Mouse (Mus musculus) forebrain, embryonic 16.5 days (tissue): ENCODE measurements around the gene Draxin. TPM values are rescaled to one million over a fixed set of nuclear protein-coding genes. Genes with fewer than 3 reads are reported as not detected.
"Not testable (repeated sequence)": the region's sequence is repeated elsewhere in the genome, so short reads cannot be mapped to it uniquely, and the experiment has no call there.

ENCODE experiments used
- ATAC-seq: fragments of 200-750 bp; cut with Nextera tagmentation; 2 replicates; pipeline ENCODE4 v1.8.0; 2017; ENCODE audit warnings: mild to moderate bottlenecking, moderate library complexity
- H3K27ac ChIP-seq: fragments of 300-500 bp; sonication (generic); 2 replicates; pipeline ENCODE4 v1.5.1; 2014; ENCODE audit warnings: low read length, control low read depth
- H3K27me3 ChIP-seq: fragments of 300-500 bp; sonication (generic); replicated peaks from 2 replicates; pipeline ENCODE4 v1.6.1; 2014; ENCODE audit warnings: low read length; ENCODE audit not compliant: control insufficient read depth, insufficient read depth
- H3K36me3 ChIP-seq: fragments of 300-500 bp; sonication (generic); 2 replicates; pipeline ENCODE4 v1.6.1; 2014; ENCODE audit not compliant: control insufficient read depth, insufficient read depth
- H3K4me1 ChIP-seq: fragments of 300-500 bp; sonication (generic); replicated peaks from 2 replicates; pipeline ENCODE4 v1.6.1; 2014; ENCODE audit warnings: low read length; ENCODE audit not compliant: control insufficient read depth, insufficient read depth
- H3K4me2 ChIP-seq: fragments of 300-500 bp; sonication (generic); 2 replicates; pipeline ENCODE4 v1.6.1; 2014; ENCODE audit warnings: mild to moderate bottlenecking, low read length, control low read depth
- H3K4me3 ChIP-seq: fragments of 300-500 bp; sonication (generic); replicated peaks from 2 replicates; pipeline ENCODE4 v1.5.1; 2014; ENCODE audit warnings: mild to moderate bottlenecking, low read length, control low read depth
- H3K9ac ChIP-seq: fragments of 300-500 bp; sonication (generic); replicated peaks from 2 replicates; pipeline ENCODE4 v1.6.1; 2014; ENCODE audit warnings: low read depth, low read length, control low read depth
- H3K9me3 ChIP-seq: fragments of 300-500 bp; sonication (generic); 2 replicates; pipeline ENCODE4 v1.6.1; 2016; ENCODE audit warnings: low read length; ENCODE audit not compliant: control insufficient read depth
- WGBS: fragments of 180-500 bp; shearing (Covaris S2); extraction: QIAGEN DNeasy Blood & Tissue Kit; methylation state at CpG from one replicate; pipeline ENCODE4 v1.1.7; 2014; 5-methylcytosine and 5-hydroxymethylcytosine counted together
- polyA plus RNA-seq: library from polyadenylated mRNA; unstranded; fragments of >200 nt; fragmentation: Nextera tagmentation; extraction: Ambion mirVana; gene quantifications from 2 replicates; pipeline ENCODE4 v1.2.1, GENCODE M21; 2015

Gene Draxin
- polyA plus RNA-seq, 1 experiment from 2014 or later: 23.5 TPM

DNA sequence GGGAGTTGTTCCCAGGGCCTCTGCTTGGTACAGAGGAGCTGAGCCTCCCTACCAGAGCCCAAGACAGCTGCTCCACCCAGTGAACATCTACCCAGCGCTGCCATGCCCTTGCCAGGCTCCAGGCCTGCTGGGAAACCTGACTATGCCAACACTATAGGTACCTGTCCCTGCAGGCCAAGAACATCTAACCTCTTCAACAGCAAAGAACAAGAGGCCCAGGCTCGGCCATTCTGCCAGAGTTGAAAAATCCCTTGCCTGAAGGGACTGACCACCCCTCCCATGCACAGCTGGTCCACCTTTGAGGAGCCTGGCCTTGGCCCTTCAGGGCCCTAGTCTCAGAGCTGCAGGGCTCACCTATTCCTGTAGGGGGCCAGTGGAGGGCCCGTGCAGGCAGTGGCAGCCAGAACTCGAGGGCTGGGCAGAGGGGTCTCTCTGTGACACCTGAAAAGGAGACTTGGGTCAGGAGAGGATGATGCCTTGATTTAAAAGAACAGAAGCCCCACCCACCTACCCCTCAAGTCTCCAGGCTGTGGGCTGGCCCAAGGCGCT, 72.8 kb downstream of the Draxin start:
- H3K4me1 ChIP-seq: peaks cover 6% of the 10 kb centered on the region; the same call in 1 of the 2 replicates
- H3K4me2 ChIP-seq: no peak overlapping the region
- whole genome bisulfite sequencing: 66% methylated on average over 5 of the region's 5 CpGs
- H3K9ac ChIP-seq: no peak overlapping the region
- no peak overlapping the region for H3K27ac ChIP-seq
- H3K4me3 ChIP-seq: no peak overlapping the region
- no peaks in the 10 kb centered on the region for H3K27me3 ChIP-seq
- H3K36me3 ChIP-seq: peaks cover 15% of the 10 kb centered on the region
- no peaks in the 10 kb centered on the region for H3K9me3 ChIP-seq
- no peak for ATAC-seq

DNA sequence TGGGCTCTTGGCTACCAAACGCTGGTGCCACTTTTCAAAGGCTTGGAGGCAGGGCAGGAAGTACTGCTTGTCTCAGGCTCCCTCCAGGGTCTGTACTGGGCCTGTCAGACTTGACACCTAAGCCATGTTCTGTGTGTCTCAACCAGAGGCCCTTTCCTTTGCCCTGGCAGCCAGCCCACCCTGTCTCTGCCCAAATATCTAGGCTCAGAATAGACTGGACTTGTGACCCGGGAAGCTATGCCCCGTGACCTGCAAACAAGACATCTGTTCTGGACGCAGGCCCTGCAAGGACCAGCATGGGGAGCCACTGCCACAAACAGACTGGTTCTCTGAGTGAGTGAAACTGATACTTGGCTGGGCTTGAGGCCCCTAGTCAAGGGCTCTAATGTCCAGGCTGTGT, 73.7 kb downstream of the Draxin start:
- Histone ChIP-seq H3K36me3 (peaks cover 15% of the 10 kb centered on the region), H3K4me1 (peaks cover 6% of the 10 kb centered on the region; the same call in 1 of the 2 replicates), H3K27ac (no peak overlapping the region), H3K9ac (no peak overlapping the region), H3K27me3 (no peaks in the 10 kb centered on the region), H3K9me3 (no peaks in the 10 kb centered on the region), H3K4me2 (no peak overlapping the region), H3K4me3 (no peak overlapping the region)
- ATAC-seq: no peak
- 92% methylated on average over 4 of the region's 4 CpGs for WGBS

DNA sequence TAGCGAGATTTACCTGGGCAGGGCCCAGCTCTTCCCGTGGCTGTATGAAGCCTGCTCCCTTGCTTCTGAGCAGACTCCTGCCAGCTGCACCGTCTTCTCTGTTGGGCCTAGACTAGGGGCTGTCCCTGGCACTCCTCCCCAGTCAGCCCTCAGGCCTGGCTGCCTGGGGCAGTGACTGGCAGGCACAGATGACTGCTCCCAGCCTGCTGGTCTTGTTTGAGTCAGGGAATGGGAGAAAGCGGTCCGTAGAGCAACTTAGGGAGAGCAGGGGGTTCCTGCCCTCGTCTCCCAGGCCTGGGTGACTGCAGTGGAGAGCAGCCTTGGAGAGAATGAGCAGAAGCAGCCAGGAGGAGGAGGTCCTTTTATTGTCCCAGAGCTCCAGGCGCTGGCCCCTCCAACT, 74.3 kb downstream of the Draxin start:
- no peaks in the 10 kb centered on the region for H3K27me3 ChIP-seq
- H3K36me3 ChIP-seq: peaks cover 15% of the 10 kb centered on the region
- no peak for ATAC-seq
- H3K4me1 ChIP-seq: peaks cover 6% of the 10 kb centered on the region; the same call in 1 of the 2 replicates
- 83% methylated on average over 7 of the region's 7 CpGs for WGBS
- H3K9me3 ChIP-seq: no peaks in the 10 kb centered on the region
- no peak overlapping the region for H3K4me3 ChIP-seq
- no peak overlapping the region for H3K27ac ChIP-seq
- no peak overlapping the region for H3K9ac ChIP-seq
- H3K4me2 ChIP-seq: no peak overlapping the region

DNA sequence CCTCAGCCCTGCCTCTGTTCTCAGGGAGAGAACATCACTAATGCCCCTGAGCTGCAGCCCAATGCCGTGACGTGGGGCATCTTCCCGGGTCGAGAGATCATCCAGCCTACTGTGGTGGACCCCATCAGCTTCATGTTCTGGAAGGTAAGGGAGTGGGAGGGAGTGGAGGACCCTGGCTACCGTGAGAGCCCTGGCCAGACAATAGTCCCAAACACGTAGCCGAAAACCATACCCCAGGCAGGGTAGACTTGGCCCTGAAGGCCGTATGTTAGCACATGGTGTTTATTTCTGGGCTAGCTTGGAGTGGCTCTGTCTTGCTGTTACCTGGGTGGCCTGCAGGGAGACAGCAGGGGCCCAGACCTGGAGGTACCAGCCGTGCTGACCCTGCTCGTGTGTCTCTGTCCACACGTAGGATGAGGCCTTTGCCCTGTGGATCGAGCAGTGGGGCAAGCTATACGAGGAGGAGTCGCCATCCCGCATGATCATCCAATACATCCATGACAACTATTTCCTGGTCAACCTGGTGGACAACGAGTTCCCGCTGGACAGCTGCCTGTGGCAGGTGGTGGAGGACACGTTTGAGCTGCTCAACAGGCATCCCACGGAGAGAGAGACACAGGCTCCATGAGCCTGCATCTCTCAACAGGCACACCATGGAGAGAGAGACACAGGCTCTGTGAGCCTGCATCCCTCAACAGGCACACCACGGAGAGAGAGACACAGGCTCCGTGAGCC, 75.4 kb downstream of the Draxin start:
- H3K4me2 ChIP-seq: no peak overlapping the region
- 93% methylated on average over 21 of the region's 21 CpGs for WGBS
- no peaks in the 10 kb centered on the region for H3K27me3 ChIP-seq
- no peak overlapping the region for H3K4me3 ChIP-seq
- H3K4me1 ChIP-seq: peaks cover 6% of the 10 kb centered on the region; the same call in 1 of the 2 replicates
- no peak overlapping the region for H3K9ac ChIP-seq
- H3K9me3 ChIP-seq: no peaks in the 10 kb centered on the region
- no peak for ATAC-seq
- peaks cover 16% of the 10 kb centered on the region for H3K36me3 ChIP-seq
- H3K27ac ChIP-seq: no peak overlapping the region

DNA sequence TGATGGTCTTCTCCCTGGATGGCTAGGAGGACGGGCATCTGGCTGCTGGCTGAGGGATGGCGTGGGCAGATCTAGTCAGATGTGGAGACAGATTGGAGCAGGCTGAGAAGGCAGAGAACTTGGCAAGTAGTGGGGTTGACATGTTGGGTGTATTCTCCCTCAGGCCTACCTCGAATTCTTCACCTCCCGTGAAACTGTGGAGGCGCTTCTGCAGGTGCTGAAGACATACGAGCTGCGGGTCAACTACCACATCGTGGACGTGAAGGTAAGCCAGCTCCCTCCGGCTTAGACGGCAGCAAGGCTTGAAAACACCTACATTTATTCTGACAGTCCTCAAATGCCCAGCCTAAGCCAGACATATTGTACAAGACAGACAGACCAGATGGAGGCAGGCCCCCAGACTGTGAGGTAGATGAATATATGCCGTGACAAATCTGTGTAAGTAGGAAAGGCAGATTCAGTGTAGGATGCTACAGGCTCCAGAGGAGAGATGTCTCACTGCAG, 77.0 kb downstream of the Draxin start:
- WGBS: 80% methylated on average over 12 of the region's 12 CpGs
- no peak overlapping the region for H3K4me3 ChIP-seq
- H3K4me2 ChIP-seq: no peak overlapping the region
- no peaks in the 10 kb centered on the region for H3K27me3 ChIP-seq
- H3K9me3 ChIP-seq: no peaks in the 10 kb centered on the region
- peaks cover 6% of the 10 kb centered on the region; the same call in 1 of the 2 replicates for H3K4me1 ChIP-seq
- peaks cover 17% of the 10 kb centered on the region for H3K36me3 ChIP-seq
- H3K9ac ChIP-seq: no peak overlapping the region
- peak overlapping the region; percentile 45 for H3K27ac ChIP-seq
- ATAC-seq: peak; percentile 58; the same call in 1 of the 2 replicates

DNA sequence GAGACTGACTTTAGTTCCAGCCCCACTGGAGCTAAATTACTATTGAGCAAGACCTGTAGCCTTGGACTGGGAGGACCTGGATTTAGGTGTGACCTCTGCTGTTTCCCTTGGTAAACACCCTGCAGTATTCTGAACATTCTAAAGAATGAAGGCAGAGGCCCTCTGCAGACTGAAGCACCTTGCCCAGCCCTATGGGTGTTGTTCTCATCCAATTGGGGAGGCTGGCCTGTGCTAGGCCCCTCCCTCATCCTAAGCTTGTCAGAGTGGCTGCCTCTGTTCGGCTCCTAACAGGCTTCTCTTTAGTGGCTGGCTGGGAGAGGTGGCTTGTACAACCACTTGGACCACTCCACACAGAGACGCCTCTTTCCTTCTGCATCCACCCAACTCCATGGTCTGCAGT, 77.5 kb downstream of the Draxin start:
- Histone ChIP-seq H3K36me3 (peaks cover 21% of the 10 kb centered on the region), H3K9me3 (no peaks in the 10 kb centered on the region), H3K27ac (no peak overlapping the region), H3K4me1 (peaks cover 4% of the 10 kb centered on the region; the same call in 1 of the 2 replicates), H3K4me3 (no peak overlapping the region), H3K4me2 (no peak overlapping the region), H3K9ac (no peak overlapping the region), H3K27me3 (no peaks in the 10 kb centered on the region)
- no peak for ATAC-seq
- WGBS: 55% methylated on average over 2 of the region's 2 CpGs

DNA sequence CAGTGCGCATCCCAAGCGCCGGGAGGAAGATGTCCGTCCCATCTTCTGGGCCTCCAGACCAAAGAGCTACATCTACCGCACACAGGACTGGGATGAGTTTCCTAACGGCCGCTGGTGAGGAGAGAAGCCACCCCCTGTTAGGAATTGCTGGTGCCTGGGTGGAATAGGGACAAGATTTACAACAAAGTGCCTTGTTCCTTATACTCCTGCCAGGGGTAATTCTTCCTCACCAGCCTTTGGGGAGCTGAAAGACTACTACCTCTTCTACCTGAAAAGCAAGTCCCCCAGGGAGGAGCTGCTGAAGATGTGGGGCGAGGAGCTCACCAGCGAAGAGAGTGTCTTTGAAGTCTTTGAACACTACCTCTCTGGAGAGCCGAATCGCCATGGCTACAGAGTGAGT, 78.6 kb downstream of the Draxin start:
- Histone ChIP-seq H3K9ac (no peak overlapping the region), H3K27ac (no peak overlapping the region), H3K4me1 (peaks cover 4% of the 10 kb centered on the region; the same call in 1 of the 2 replicates), H3K4me2 (no peak overlapping the region), H3K27me3 (no peaks in the 10 kb centered on the region), H3K9me3 (no peaks in the 10 kb centered on the region), H3K4me3 (no peak overlapping the region), H3K36me3 (peaks cover 17% of the 10 kb centered on the region)
- no peak for ATAC-seq
- WGBS: 81% methylated on average over 11 of the region's 11 CpGs

DNA sequence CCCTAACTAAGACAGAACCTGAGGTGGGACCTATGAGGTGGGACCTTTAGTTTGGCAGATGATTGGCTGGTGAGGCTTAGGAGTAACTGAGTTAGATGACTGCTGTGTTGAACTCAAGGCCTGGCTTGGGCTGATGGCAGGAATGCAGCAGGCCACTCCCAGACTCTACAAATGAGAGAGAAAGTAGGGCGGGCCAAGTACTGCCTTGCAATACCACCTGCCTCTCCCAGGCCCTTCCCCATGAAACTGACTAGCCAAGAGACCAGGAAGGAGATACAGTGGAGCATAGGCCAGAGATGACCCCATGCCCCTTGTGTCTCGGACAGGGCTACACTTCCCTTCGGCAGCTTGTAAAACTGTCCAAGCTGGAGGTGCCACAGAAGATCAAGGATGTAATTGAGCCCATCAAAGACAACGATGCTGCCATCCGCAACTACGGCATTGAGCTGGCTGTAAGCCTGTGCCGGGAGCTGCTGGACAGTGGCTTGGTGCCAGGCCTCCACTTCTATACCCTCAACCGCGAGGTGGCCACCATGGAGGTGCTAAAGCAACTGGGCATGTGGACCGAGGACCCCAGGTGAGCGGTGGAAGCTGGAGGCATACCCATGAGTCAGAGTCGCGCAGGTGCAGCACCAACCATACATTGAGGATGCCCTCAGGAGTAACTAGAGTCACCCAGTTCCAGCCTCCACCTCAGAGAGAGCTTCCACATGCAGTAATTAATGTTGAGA, 79.3 kb downstream of the Draxin start:
- Histone ChIP-seq H3K4me1 (peaks cover 4% of the 10 kb centered on the region; the same call in 1 of the 2 replicates), H3K9me3 (no peaks in the 10 kb centered on the region), H3K36me3 (peaks cover 15% of the 10 kb centered on the region), H3K4me3 (no peak overlapping the region), H3K27ac (no peak overlapping the region), H3K9ac (no peak overlapping the region), H3K27me3 (no peaks in the 10 kb centered on the region), H3K4me2 (no peak overlapping the region)
- ATAC-seq: no peak
- 95% methylated on average over 13 of the region's 13 CpGs for WGBS

DNA sequence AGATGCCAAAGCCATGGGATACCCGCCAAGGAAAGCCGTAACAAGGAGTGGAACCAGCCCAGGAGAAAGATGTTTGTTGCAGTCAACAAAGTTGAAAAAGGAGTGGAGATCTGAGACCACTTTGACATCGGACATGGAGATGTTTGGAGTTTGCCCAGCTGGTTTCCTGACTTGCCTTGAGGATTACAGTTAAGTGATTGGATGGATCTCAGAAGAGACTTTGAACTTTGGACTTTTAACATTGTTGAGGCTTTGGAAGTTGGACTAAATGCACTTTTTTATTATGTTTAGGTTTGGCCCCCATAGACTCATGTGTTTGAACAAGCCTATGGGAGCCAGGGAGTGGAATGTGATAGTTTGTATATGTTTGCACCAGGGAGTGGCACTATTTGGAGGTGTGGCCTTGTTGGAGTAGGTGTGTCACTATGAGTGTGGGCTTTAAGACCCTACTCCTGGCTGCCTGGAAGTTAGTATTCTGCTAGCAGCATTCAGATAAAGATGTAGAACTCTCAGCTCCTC, 80.0 kb downstream of the Draxin start:
- not testable (repeated sequence) for H3K4me1 ChIP-seq, ATAC-seq, H3K27ac ChIP-seq, H3K4me3 ChIP-seq, H3K4me2 ChIP-seq, H3K9me3 ChIP-seq, H3K27me3 ChIP-seq, H3K9ac ChIP-seq
- peaks cover 14% of the 10 kb centered on the region for H3K36me3 ChIP-seq
- 94% methylated on average over 3 of the region's 3 CpGs for WGBS
